Mouse (Mus musculus): ENCODE results near the gene Ppara.
A peak's percentile ranks its signal among the peaks of the same experiment; 100 is the strongest.

The Ppara gene

GRCm38 (mm10) chr15:85728224-85728623, 6.6 kb upstream of the Ppara start:
- DNase-seq (ENCODE audit: low read depth, low spot score): no peak

- no peak for DNase-seq (ENCODE audit: low read depth, low spot score)
Observed at GRCm38 (mm10) chr15:85729256-85729655, 5.5 kb upstream of the Ppara start.

- DNase-seq (ENCODE audit: low read depth, low spot score): no peak
Observed at GRCm38 (mm10) chr15:85730027-85730426, 4.8 kb upstream of the Ppara start.

GRCm38 (mm10) chr15:85731885-85732603, 2.7 kb upstream of the Ppara start:
- no peak for DNase-seq (ENCODE audit: low read depth, low spot score)

GRCm38 (mm10) chr15:85732604-85732968, 2.2 kb upstream of the Ppara start:
- DNase-seq (ENCODE audit: low read depth, low spot score): no peak

- no peak for DNase-seq (ENCODE audit: low read depth, low spot score)
Observed at GRCm38 (mm10) chr15:85733686-85734085, 1.1 kb upstream of the Ppara start.

GRCm38 (mm10) chr15:85734148-85734547, 635 bp upstream of the Ppara start:
- DNase-seq (ENCODE audit: low read depth, low spot score): no peak

- DNase-seq (ENCODE audit: low read depth, low spot score): peak; percentile 61
Observed at GRCm38 (mm10) chr15:85735063-85735835, 466 bp downstream of the Ppara start.

GRCm38 (mm10) chr15:85735836-85736190, 1.0 kb downstream of the Ppara start:
- no peak for DNase-seq (ENCODE audit: low read depth, low spot score)

- no peak for DNase-seq (ENCODE audit: low read depth, low spot score)
Observed at GRCm38 (mm10) chr15:85736506-85736905, 1.7 kb downstream of the Ppara start.

GRCm38 (mm10) chr15:85738416-85738815, 3.6 kb downstream of the Ppara start:
- no peak for DNase-seq (ENCODE audit: low read depth, low spot score)

- no peak for DNase-seq (ENCODE audit: low read depth, low spot score)
Observed at GRCm38 (mm10) chr15:85738939-85739338, 4.2 kb downstream of the Ppara start.

- no peak for DNase-seq (ENCODE audit: low read depth, low spot score)
Observed at GRCm38 (mm10) chr15:85742608-85743007, 7.8 kb downstream of the Ppara start.

- no peak for DNase-seq (ENCODE audit: low read depth, low spot score)
Observed at GRCm38 (mm10) chr15:85743946-85744345, 9.2 kb downstream of the Ppara start.

- no peak for DNase-seq (ENCODE audit: low read depth, low spot score)
Observed at GRCm38 (mm10) chr15:85746178-85746577, 11.4 kb downstream of the Ppara start.

- DNase-seq (ENCODE audit: low read depth, low spot score): no peak
Observed at GRCm38 (mm10) chr15:85746671-85747070, 11.9 kb downstream of the Ppara start.

GRCm38 (mm10) chr15:85747951-85748350, 13.2 kb downstream of the Ppara start:
- no peak for DNase-seq (ENCODE audit: low read depth, low spot score)

GRCm38 (mm10) chr15:85748466-85748865, 13.7 kb downstream of the Ppara start:
- DNase-seq (ENCODE audit: low read depth, low spot score): no peak

GRCm38 (mm10) chr15:85749141-85749540, 14.4 kb downstream of the Ppara start:
- DNase-seq (ENCODE audit: low read depth, low spot score): no peak

GRCm38 (mm10) chr15:85750115-85750514, 15.3 kb downstream of the Ppara start:
- DNase-seq (ENCODE audit: low read depth, low spot score): no peak

GRCm38 (mm10) chr15:85752655-85753054, 17.9 kb downstream of the Ppara start:
- DNase-seq (ENCODE audit: low read depth, low spot score): no peak

- no peak for DNase-seq (ENCODE audit: low read depth, low spot score)
Observed at GRCm38 (mm10) chr15:85754033-85754650, 19.4 kb downstream of the Ppara start.

- DNase-seq (ENCODE audit: low read depth, low spot score): no peak
Observed at GRCm38 (mm10) chr15:85755214-85755613, 20.4 kb downstream of the Ppara start.

All from embryo, embryonic 11.5 days (tissue).